Mouse (Mus musculus) forebrain, embryonic 16.5 days (tissue): ENCODE measurements around the gene Dnajc17. TPM values are rescaled to one million over a fixed set of nuclear protein-coding genes. Genes with fewer than 3 reads are reported as not detected.

Experiments
- ATAC-seq: fragments of 200-750 bp; cut with Nextera tagmentation; 2 replicates; pipeline ENCODE4 v1.8.0; 2017; ENCODE audit warnings: mild to moderate bottlenecking, moderate library complexity
- H3K27ac ChIP-seq: fragments of 300-500 bp; sonication (generic); 2 replicates; pipeline ENCODE4 v1.5.1; 2014; ENCODE audit warnings: low read length, control low read depth
- H3K27me3 ChIP-seq: fragments of 300-500 bp; sonication (generic); replicated peaks from 2 replicates; pipeline ENCODE4 v1.6.1; 2014; ENCODE audit warnings: low read length; ENCODE audit not compliant: control insufficient read depth, insufficient read depth
- H3K36me3 ChIP-seq: fragments of 300-500 bp; sonication (generic); 2 replicates; pipeline ENCODE4 v1.6.1; 2014; ENCODE audit not compliant: control insufficient read depth, insufficient read depth
- H3K4me1 ChIP-seq: fragments of 300-500 bp; sonication (generic); replicated peaks from 2 replicates; pipeline ENCODE4 v1.6.1; 2014; ENCODE audit warnings: low read length; ENCODE audit not compliant: control insufficient read depth, insufficient read depth
- H3K4me2 ChIP-seq: fragments of 300-500 bp; sonication (generic); 2 replicates; pipeline ENCODE4 v1.6.1; 2014; ENCODE audit warnings: mild to moderate bottlenecking, low read length, control low read depth
- H3K4me3 ChIP-seq: fragments of 300-500 bp; sonication (generic); replicated peaks from 2 replicates; pipeline ENCODE4 v1.5.1; 2014; ENCODE audit warnings: mild to moderate bottlenecking, low read length, control low read depth
- H3K9ac ChIP-seq: fragments of 300-500 bp; sonication (generic); replicated peaks from 2 replicates; pipeline ENCODE4 v1.6.1; 2014; ENCODE audit warnings: low read depth, low read length, control low read depth
- H3K9me3 ChIP-seq: fragments of 300-500 bp; sonication (generic); 2 replicates; pipeline ENCODE4 v1.6.1; 2016; ENCODE audit warnings: low read length; ENCODE audit not compliant: control insufficient read depth
- WGBS: fragments of 180-500 bp; shearing (Covaris S2); extraction: QIAGEN DNeasy Blood & Tissue Kit; methylation state at CpG from one replicate; pipeline ENCODE4 v1.1.7; 2014; 5-methylcytosine and 5-hydroxymethylcytosine counted together
- polyA plus RNA-seq: library from polyadenylated mRNA; unstranded; fragments of >200 nt; fragmentation: Nextera tagmentation; extraction: Ambion mirVana; gene quantifications from 2 replicates; pipeline ENCODE4 v1.2.1, GENCODE M21; 2015

Gene Dnajc17
- polyA plus RNA-seq, 1 experiment from 2014 or later = 24.6 TPM

DNA sequence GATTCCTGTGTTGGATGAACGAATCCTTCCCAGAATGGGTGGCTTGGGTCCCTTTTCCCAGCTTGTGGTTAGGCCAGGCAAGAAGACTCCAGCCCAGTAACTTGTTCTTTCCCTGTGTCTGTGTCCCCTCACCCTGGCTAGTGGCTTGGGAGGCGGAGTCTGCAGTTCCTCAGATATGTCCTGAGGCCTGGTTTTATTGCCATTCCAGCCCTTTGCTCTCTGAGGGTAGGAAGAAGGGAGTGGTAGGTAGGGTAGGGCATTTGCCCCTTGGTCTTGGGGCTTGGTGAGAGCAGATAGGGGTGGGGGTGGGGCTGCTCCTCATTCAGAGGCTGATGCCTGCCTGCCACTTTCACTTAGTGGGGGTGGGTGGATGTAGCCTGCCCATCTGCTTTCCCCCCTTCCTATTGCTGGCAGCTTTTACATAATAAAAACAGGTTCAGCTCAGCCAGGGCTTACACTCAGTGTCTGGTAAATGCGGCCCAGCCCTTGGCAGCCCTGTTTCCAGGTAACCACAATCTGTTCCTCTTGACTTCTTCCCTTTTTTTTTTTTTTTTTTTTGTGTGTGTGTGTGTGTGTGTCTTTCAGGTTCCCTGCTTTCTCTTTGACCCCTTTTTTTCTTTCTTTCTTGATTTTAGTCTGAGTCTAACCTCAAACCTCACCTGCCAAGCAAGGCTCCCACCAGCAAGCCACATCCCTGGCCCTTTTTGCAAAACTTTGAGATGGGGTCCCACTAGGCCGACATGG is 31.7 kb upstream of the Dnajc17 start:
- H3K9me3 ChIP-seq = no peaks in the 10 kb centered on the region
- H3K36me3 ChIP-seq = no peaks in the 10 kb centered on the region
- 69% methylated on average over 4 of the region's 4 CpGs for WGBS
- no peak for ATAC-seq
- peaks cover 44% of the 10 kb centered on the region for H3K27me3 ChIP-seq
- H3K4me2 ChIP-seq = no peak overlapping the region
- no peak overlapping the region for H3K27ac ChIP-seq
- H3K4me1 ChIP-seq = peaks cover 11% of the 10 kb centered on the region
- no peak overlapping the region for H3K4me3 ChIP-seq
- H3K9ac ChIP-seq = no peak overlapping the region

DNA sequence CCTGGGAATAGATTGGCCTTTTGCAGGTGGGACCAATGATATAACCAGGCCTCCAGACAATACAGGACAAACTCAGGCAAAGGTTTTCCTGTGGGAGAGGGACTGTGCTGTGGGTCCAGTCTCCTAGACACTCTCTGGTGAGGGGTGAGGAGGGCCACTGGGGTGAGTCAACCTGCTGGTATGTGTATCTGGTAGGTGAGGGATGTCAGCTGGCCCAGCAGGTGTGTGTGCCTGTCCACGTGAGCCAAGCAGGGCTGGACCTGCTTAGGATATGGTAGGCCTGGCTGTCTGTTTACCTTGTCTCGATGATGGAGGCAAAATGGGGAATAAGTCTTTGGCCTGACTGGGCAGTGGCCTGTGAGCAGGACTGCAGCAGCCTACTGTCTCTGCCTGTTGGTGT is 30.1 kb upstream of the Dnajc17 start:
- Histone ChIP-seq H3K9ac (no peak overlapping the region), H3K9me3 (no peaks in the 10 kb centered on the region), H3K4me3 (no peak overlapping the region), H3K27me3 (peaks cover 48% of the 10 kb centered on the region), H3K27ac (no peak overlapping the region), H3K4me2 (no peak overlapping the region), H3K4me1 (peaks cover 11% of the 10 kb centered on the region), H3K36me3 (no peaks in the 10 kb centered on the region)
- ATAC-seq = no peak
- 73% methylated on average over 2 of the region's 2 CpGs for WGBS

DNA sequence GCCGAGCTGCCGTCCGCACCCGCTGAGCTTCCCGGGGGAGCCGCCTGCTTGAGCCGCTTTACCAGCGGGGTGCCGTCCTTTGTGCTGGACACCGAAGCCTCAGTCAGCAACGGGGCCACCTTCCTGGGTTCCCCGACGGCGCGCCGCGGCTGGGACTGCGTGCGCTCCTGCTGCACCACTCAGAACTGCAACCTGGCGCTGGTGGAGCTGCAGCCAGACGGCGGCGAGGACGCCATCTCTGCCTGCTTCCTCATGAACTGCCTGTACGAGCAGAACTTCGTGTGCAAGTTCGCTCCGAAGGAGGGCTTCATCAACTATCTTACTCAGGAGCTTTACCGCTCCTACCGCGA is 29.3 kb upstream of the Dnajc17 start:
- Histone ChIP-seq H3K4me3 (peak overlapping the region; percentile 44), H3K27ac (no peak overlapping the region), H3K27me3 (peaks cover 48% of the 10 kb centered on the region), H3K9ac (no peak overlapping the region), H3K36me3 (no peaks in the 10 kb centered on the region), H3K9me3 (no peaks in the 10 kb centered on the region), H3K4me1 (peaks cover 11% of the 10 kb centered on the region), H3K4me2 (peak overlapping the region; percentile 59)
- peak; percentile 49; the same call in 1 of the 2 replicates for ATAC-seq
- WGBS = 2% methylated on average over 30 of the region's 31 CpGs

DNA sequence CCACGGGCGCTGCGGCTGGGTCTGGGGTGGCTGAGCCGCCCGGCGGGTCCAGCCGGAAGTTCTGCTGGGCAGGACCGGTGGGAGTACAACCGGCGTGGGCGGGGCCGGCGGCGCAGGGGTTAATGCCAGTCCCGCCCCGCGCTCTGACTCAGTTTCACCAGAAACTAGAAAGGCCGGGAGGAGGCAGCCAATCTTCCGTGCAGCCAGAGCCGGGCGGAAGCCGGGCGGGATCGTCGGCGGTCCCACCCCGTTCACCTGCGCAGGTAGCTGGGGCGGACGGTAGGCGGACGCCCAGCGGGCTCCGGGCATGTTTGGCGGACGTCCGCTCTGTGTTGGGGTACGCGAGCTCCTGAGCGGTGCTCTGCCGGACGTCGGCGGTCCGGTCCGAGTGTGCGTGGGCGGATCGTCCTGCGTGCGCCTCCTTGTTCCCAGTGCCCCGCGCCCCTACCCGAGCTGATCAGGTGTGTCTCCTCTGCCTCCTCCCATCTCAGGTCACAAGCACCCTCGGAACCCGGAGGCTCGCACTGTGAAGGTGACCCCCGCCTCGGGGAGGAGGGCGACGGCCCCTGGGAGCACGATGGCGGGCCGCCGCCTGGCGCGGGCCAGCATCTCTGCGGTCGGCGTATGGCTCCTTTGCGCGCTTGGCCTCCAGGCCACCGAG is 28.7 kb upstream of the Dnajc17 start, which contains the start of gene Spint1:
Gene Spint1, plus strand, starts transcription at position 153 of the 661 bp plus-strand sequence.
- 0 out of 2 replicates have a peak within 1 kb of the TSS, but pooled peaks have one; percentile 12 for H3K9ac ChIP-seq
- no peak for ATAC-seq

DNA sequence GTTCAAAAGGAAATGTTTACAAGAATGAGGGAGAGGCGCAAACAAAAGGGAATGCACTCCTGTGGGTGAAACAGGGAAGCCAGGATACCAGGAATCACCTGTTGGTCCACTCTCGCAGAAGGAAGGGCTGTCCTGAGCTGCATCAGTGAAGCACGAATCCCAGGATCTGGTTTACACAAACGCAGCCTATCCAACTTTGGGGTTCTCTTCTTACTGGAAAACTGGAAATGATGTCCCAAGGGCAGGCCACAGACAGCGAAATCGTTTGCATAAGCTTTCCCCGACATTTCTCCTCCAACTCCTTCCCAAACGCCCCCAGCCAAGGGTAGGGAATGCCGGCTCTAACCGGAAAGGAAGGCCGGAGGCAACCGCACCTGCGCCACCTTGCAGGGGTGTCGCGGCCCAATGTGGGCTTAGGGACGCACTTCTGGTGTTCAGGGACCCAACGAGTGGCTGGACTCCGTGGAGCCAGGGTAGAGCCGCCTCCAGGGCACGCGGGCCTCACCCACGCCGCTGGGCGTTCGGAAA is 28.2 kb upstream of the Dnajc17 start:
- H3K9me3 ChIP-seq = no peaks in the 10 kb centered on the region
- 5% methylated on average over 25 of the region's 25 CpGs for WGBS
- peaks cover 11% of the 10 kb centered on the region for H3K4me1 ChIP-seq
- peak overlapping the region; percentile 44 for H3K4me3 ChIP-seq
- no peak for ATAC-seq
- peaks cover 48% of the 10 kb centered on the region for H3K27me3 ChIP-seq
- no peak overlapping the region for H3K9ac ChIP-seq
- H3K36me3 ChIP-seq = no peaks in the 10 kb centered on the region
- H3K4me2 ChIP-seq = peak overlapping the region; percentile 59
- no peak overlapping the region for H3K27ac ChIP-seq

More for the DNA sequence above, 28.7 kb upstream of the Dnajc17 start, which contains the start of gene Spint1:
- Histone ChIP-seq H3K9me3 (no peaks in the 10 kb centered on the region), H3K4me1 (peaks cover 11% of the 10 kb centered on the region), H3K36me3 (no peaks in the 10 kb centered on the region), H3K27me3 (peaks cover 48% of the 10 kb centered on the region), H3K4me2 (peak within 1 kb of the TSS; percentile 59), H3K4me3 (peak within 1 kb of the TSS; percentile 44), H3K27ac (no peak within 1 kb of the TSS)
- under 1% methylated on average over 72 of the region's 73 CpGs for WGBS

DNA sequence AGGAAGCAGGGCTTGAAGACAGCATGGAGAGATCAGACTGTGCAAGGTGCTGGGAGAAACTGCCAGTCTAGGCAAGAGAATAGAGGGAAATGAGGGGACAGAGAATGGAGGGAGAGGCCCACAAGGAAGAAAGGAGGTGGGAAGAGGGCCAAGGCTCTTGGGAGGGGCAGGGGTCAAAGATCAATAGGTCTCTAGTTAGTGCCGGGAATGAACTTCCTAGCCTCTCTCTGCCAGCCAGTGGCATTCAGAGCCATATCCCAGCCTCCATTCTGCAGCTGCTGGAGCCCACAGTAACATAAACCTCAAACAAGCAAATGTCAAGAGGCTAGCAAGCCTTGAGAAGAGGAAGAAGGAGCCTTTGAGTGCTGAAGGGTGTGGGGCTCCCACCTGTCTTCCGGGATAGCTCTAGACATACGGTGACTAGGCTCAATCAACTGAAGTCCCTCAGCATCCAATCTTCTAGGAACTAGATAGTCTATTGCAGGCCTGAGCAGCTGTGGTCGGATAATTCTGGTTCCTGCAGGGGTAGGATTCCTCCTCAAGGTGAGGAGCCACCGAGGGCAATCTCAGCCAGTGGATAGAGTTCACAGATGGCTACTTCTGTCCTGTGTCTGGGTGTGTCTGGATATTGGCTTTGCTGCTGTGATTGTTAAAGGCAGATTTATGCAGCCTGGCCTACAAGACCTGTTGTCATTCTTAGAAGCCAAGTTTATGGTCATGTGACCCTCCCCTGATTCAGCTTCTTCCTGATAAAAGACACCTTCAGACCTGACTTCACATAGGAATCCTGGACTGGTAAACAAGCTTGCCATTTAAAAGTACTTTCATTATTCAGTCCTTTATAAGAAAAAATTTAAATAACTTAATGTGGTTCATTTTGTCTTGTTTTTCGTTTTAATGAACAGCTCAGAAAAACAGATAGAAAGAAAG is 21.4 kb upstream of the Dnajc17 start, which contains the start of gene Ppp1r14d:
Gene Ppp1r14d, minus strand, starts transcription at position 132 of the 930 bp plus-strand sequence.
- H3K4me1 ChIP-seq = no peaks in the 10 kb centered on the region
- no peak for ATAC-seq

DNA sequence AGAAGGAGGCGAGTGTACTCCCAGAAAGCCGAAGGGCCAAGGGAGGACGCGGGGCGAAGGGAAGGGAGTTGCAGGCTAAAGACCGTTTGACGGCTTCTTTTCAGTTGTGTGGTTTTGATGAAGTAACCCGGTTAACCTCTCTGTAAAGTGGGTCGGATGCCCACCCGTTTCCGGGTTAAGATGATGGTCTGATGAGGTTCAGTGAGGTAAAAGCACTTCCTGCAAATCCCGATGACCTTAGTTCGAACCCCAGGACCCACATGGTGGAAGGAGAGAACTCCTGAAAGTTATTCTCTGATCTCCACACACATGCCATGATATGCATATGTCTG is 547 bp upstream of the Dnajc17 start:
- ATAC-seq = no peak
- peaks cover 17% of the 10 kb centered on the region for H3K4me1 ChIP-seq
- H3K4me3 ChIP-seq = peak overlapping the region; percentile 94
- no peaks in the 10 kb centered on the region for H3K27me3 ChIP-seq
- H3K27ac ChIP-seq = peak overlapping the region; percentile 92; the same call in 1 of the 2 replicates
- peak overlapping the region; percentile 78 for H3K9ac ChIP-seq
- WGBS = 2% methylated on average over 13 of the region's 13 CpGs
- no peaks in the 10 kb centered on the region for H3K9me3 ChIP-seq
- H3K36me3 ChIP-seq = peaks cover 3% of the 10 kb centered on the region
- H3K4me2 ChIP-seq = peak overlapping the region; percentile 74

More for the DNA sequence above, 21.4 kb upstream of the Dnajc17 start, which contains the start of gene Ppp1r14d:
- Histone ChIP-seq H3K4me2 (no peak within 1 kb of the TSS), H3K36me3 (no peaks in the 10 kb centered on the region), H3K9ac (no peak within 1 kb of the TSS), H3K9me3 (no peaks in the 10 kb centered on the region), H3K27me3 (peaks cover 2% of the 10 kb centered on the region), H3K4me3 (no peak within 1 kb of the TSS), H3K27ac (no peak within 1 kb of the TSS)
- 74% methylated on average over 6 of the region's 6 CpGs for WGBS

DNA sequence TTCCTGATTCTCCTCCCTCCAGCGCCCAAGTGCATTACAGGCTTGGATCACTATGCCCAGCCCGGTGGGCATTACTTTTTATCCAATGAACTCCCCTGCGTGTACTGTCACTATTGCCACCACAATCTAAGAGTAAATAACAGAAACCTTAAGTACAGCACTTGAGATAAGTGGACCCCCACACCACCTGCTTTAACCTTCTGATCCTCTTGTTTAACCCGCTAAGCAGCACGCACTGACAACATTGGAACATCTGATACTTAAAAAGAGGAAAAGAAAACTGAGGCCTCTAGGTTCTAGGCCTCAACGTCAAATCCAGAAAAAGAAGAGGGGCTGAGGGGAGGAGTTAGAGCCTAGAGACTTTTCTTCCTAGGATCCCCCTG is 643 bp downstream of the Dnajc17 start:
- Histone ChIP-seq H3K9ac (peak overlapping the region; percentile 74), H3K4me1 (peaks cover 20% of the 10 kb centered on the region), H3K4me2 (peak overlapping the region; percentile 58), H3K9me3 (no peaks in the 10 kb centered on the region), H3K4me3 (peak overlapping the region; percentile 94), H3K27me3 (no peaks in the 10 kb centered on the region), H3K36me3 (peaks cover 1% of the 10 kb centered on the region), H3K27ac (peak overlapping the region; percentile 92)
- no peak for ATAC-seq
- 19% methylated on average over 6 of the region's 6 CpGs for WGBS
